Mouse (Mus musculus) heart, postnatal 10 days (tissue): ENCODE data around the gene Olfr1079. TPM values are rescaled to one million over a fixed set of nuclear protein-coding genes. Genes with fewer than 3 reads are reported as not detected.
"Not testable (repeated sequence)": the region's sequence is repeated elsewhere in the genome, so short reads cannot be mapped to it uniquely, and the experiment has no call there.

Source experiments
- DNase-seq, 2 experiments: peaks; one replicate each; pipeline ENCODE4 v3.0.0; 2021
- intact Hi-C: fragments of 180-260 bp; cut with DNase I; formaldehyde crosslinking; loops from one replicate; pipeline ENCODE4 v1.15.1; 2025
- total RNA-seq, 2 experiments: library from RNA; stranded (reverse); gene quantifications; 2 replicates each; pipeline ENCODE4 v1.2.3; 2021

The Olfr1079 gene
- not detected for total RNA-seq

GRCm38 (mm10) chr2:86542380-86542779, at the start of gene Olfr1079:
Gene Olfr1079 (minus strand): TSS chr2:86542480.
- no peak for DNase-seq
- intact Hi-C loops = no loop called here

GRCm38 (mm10) chr2:86558135-86558534, 15.9 kb upstream of the Olfr1079 start, which contains the start of gene Olfr1080:
Gene Olfr1080 (minus strand): TSS chr2:86558235.
- DNase-seq, intact Hi-C loops: not testable (repeated sequence)

GRCm38 (mm10) chr2:86530991-86531390, 11.3 kb downstream of the Olfr1079 start:
- no peak for DNase-seq
- intact Hi-C loops = no loop called here

GRCm38 (mm10) chr2:86508161-86508560, 34.1 kb downstream of the Olfr1079 start, which contains the start of gene Olfr1076:
Gene Olfr1076 (plus strand): TSS chr2:86508461.
- intact Hi-C loops = no loop called here
- no peak for DNase-seq

- DNase-seq = no peak
- intact Hi-C loops = no loop called here
Measured at GRCm38 (mm10) chr2:86487286-86487685, 55.0 kb downstream of the Olfr1079 start, which contains the start of gene Olfr228. Gene Olfr228 (minus strand): TSS chr2:86487386.

Other genes with a start within 250 kb of the Olfr1079 start
- not detected for gene Olfr1053, start 227.2 kb downstream of the Olfr1079 start, total RNA-seq
- gene Olfr1054, start 207.0 kb downstream of the Olfr1079 start, total RNA-seq = not detected
- not detected for gene Olfr1055, start 192.2 kb downstream of the Olfr1079 start, total RNA-seq
- gene Olfr1056, start 180.0 kb downstream of the Olfr1079 start, total RNA-seq = not detected
- gene Olfr1057, start 164.1 kb downstream of the Olfr1079 start, total RNA-seq = not detected
- gene Olfr1058, start 153.9 kb downstream of the Olfr1079 start, total RNA-seq = not detected
- gene Olfr1061, start 128.4 kb downstream of the Olfr1079 start, total RNA-seq = not detected
- gene Olfr1062, start 115.7 kb downstream of the Olfr1079 start, total RNA-seq = not detected
- not detected for gene Olfr1065, start 91.9 kb downstream of the Olfr1079 start, total RNA-seq
- not detected for gene Olfr1066, start 86.2 kb downstream of the Olfr1079 start, total RNA-seq
- gene Olfr228, start 55.1 kb downstream of the Olfr1079 start, total RNA-seq = not detected
- gene Olfr1076, start 34.0 kb downstream of the Olfr1079 start, total RNA-seq = not detected
- not detected for gene Olfr1080, start 15.8 kb upstream of the Olfr1079 start, total RNA-seq
- gene Olfr1082, start 56.5 kb upstream of the Olfr1079 start, total RNA-seq = not detected
- not detected for gene Olfr1084, start 97.2 kb upstream of the Olfr1079 start, total RNA-seq
- gene Olfr1085, start 119.5 kb upstream of the Olfr1079 start, total RNA-seq = not detected
- not detected for gene Olfr1086, start 137.6 kb upstream of the Olfr1079 start, total RNA-seq
- not detected for gene Olfr1087, start 155.9 kb upstream of the Olfr1079 start, total RNA-seq
- not detected for gene Olfr1089, start 191.2 kb upstream of the Olfr1079 start, total RNA-seq
- gene Olfr1090, start 216.5 kb upstream of the Olfr1079 start, total RNA-seq = not detected
- gene Olfr1093, start 240.0 kb upstream of the Olfr1079 start, total RNA-seq = not detected